Mouse (Mus musculus): ENCODE results near the gene Psmd9.
"Not testable (repeated sequence)": the region's sequence is repeated elsewhere in the genome, so short reads cannot be mapped to it uniquely, and the experiment has no call there.

GRCm38 (mm10) chr5:123200816-123201522 is 31.8 kb downstream of the Psmd9 start:
- TF ChIP-seq POLR2A (IDR thresholded peaks at IDR 0.05; ENCODE audit: low read depth, low read length); CTCF (IDR thresholded peaks at IDR 0.05; ENCODE audit: extremely low read depth, insufficient read length, insufficient replicate concordance, low read depth, low read length): not testable (repeated sequence)

Data from small intestine, adult 2 months (tissue).